Mouse (Mus musculus) liver, embryonic 16.5 days (tissue): ENCODE measurements around the gene Fam19a4. TPM values are rescaled to one million over a fixed set of nuclear protein-coding genes. Genes with fewer than 3 reads are reported as not detected.
"Not testable (repeated sequence)": the region's sequence is repeated elsewhere in the genome, so short reads cannot be mapped to it uniquely, and the experiment has no call there.

Experiments
- ATAC-seq: fragments of 200-750 bp; cut with Nextera tagmentation; 2 replicates; pipeline ENCODE4 v1.8.0; 2017; ENCODE audit warnings: low read depth, mild to moderate bottlenecking, moderate number of reproducible peaks, moderate library complexity
- H3K27ac ChIP-seq: fragments of 300-500 bp; sonication (generic); 2 replicates; pipeline ENCODE4 v1.5.1; 2014; ENCODE audit warnings: mild to moderate bottlenecking, low read length
- H3K27me3 ChIP-seq: fragments of 300-500 bp; sonication (generic); 2 replicates; pipeline ENCODE4 v1.6.1; 2014; ENCODE audit warnings: low read depth, low read length, mixed read lengths; ENCODE audit not compliant: control insufficient read depth, insufficient read depth
- H3K36me3 ChIP-seq: fragments of 300-500 bp; sonication (generic); 2 replicates; pipeline ENCODE4 v1.6.1; 2014; ENCODE audit warnings: mild to moderate bottlenecking; ENCODE audit not compliant: control insufficient read depth, insufficient read depth
- H3K4me1 ChIP-seq: fragments of 300-500 bp; sonication (generic); 2 replicates; pipeline ENCODE4 v1.6.1; 2014; ENCODE audit warnings: low read depth, low read length, mixed read lengths; ENCODE audit not compliant: control insufficient read depth
- H3K4me2 ChIP-seq: fragments of 300-500 bp; sonication (generic); 2 replicates; pipeline ENCODE4 v1.6.1; 2014; ENCODE audit warnings: low read depth, low read length, mixed read lengths
- H3K4me3 ChIP-seq: fragments of 300-500 bp; sonication (generic); 2 replicates; pipeline ENCODE4 v1.5.1; 2014; ENCODE audit warnings: low read depth, mild to moderate bottlenecking, low read length
- H3K9ac ChIP-seq: fragments of 300-500 bp; sonication (generic); 2 replicates; pipeline ENCODE4 v1.6.1; 2014; ENCODE audit warnings: low read depth, low read length
- H3K9me3 ChIP-seq: fragments of 300-500 bp; sonication (generic); replicated peaks from 2 replicates; pipeline ENCODE4 v1.6.1; 2016; ENCODE audit warnings: low read length; ENCODE audit not compliant: control insufficient read depth
- WGBS: fragments of 180-500 bp; shearing (Covaris S2); extraction: QIAGEN DNeasy Blood & Tissue Kit; methylation state at CpG from one replicate; pipeline ENCODE4 v1.1.7; 2014; ENCODE audit not compliant: insufficient replicate concordance; 5-methylcytosine and 5-hydroxymethylcytosine counted together
- polyA plus RNA-seq: library from polyadenylated mRNA; unstranded; fragments of >200 nt; fragmentation: Nextera tagmentation; extraction: Ambion mirVana; gene quantifications from 2 replicates; pipeline ENCODE4 v1.2.1, GENCODE M21; 2015

The Fam19a4 gene
- polyA plus RNA-seq, 1 experiment from 2014 or later, result not detected

GRCm38 (mm10) chr6:97005038-97005437 is 55.2 kb downstream of the Fam19a4 start:
- Histone ChIP-seq H3K4me3 (no peak overlapping the region), H3K9me3 (no peaks in the 10 kb centered on the region), H3K27ac (no peak overlapping the region), H3K36me3 (no peaks in the 10 kb centered on the region), H3K4me1 (no peaks in the 10 kb centered on the region), H3K27me3 (no peaks in the 10 kb centered on the region), H3K4me2 (no peak overlapping the region), H3K9ac (no peak overlapping the region)
- ATAC-seq, result no peak
- 16% methylated on average over 11 of the region's 11 CpGs for WGBS

GRCm38 (mm10) chr6:96995556-96996159 is 64.6 kb downstream of the Fam19a4 start:
- Histone ChIP-seq H3K27ac (no peak overlapping the region), H3K4me2 (no peak overlapping the region), H3K4me1 (no peaks in the 10 kb centered on the region), H3K4me3 (no peak overlapping the region), H3K9ac (no peak overlapping the region), H3K27me3 (no peaks in the 10 kb centered on the region), H3K9me3 (no peaks in the 10 kb centered on the region), H3K36me3 (no peaks in the 10 kb centered on the region)
- WGBS, result 69% methylated on average over 7 of the region's 7 CpGs
- no peak for ATAC-seq

- no peak for ATAC-seq
- no peak overlapping the region for H3K4me2 ChIP-seq
- no peak overlapping the region for H3K27ac ChIP-seq
- H3K9ac ChIP-seq, result no peak overlapping the region
- no peaks in the 10 kb centered on the region for H3K4me1 ChIP-seq
- WGBS, result 65% methylated on average over 1 of the region's 1 CpGs
- H3K36me3 ChIP-seq, result no peaks in the 10 kb centered on the region
- no peak overlapping the region for H3K4me3 ChIP-seq
- H3K9me3 ChIP-seq, result no peaks in the 10 kb centered on the region
- no peaks in the 10 kb centered on the region for H3K27me3 ChIP-seq
Measured at GRCm38 (mm10) chr6:96991741-96992140, 68.5 kb downstream of the Fam19a4 start.

- Histone ChIP-seq H3K9me3 (no peaks in the 10 kb centered on the region), H3K4me3 (no peak overlapping the region), H3K36me3 (no peaks in the 10 kb centered on the region), H3K27ac (no peak overlapping the region), H3K4me1 (no peaks in the 10 kb centered on the region), H3K9ac (no peak overlapping the region), H3K27me3 (no peaks in the 10 kb centered on the region), H3K4me2 (no peak overlapping the region)
- no peak for ATAC-seq
- WGBS, result 63% methylated on average over 1 of the region's 1 CpGs
Measured at GRCm38 (mm10) chr6:96977537-96977936, 82.7 kb downstream of the Fam19a4 start.

GRCm38 (mm10) chr6:96944796-96945195 is 115.4 kb downstream of the Fam19a4 start:
- H3K9ac ChIP-seq, result no peak overlapping the region
- no peak overlapping the region for H3K4me2 ChIP-seq
- WGBS, result 23% methylated on average over 2 of the region's 2 CpGs
- no peak for ATAC-seq
- H3K36me3 ChIP-seq, result no peaks in the 10 kb centered on the region
- no peak overlapping the region for H3K27ac ChIP-seq
- no peak overlapping the region for H3K4me3 ChIP-seq
- H3K27me3 ChIP-seq, result no peaks in the 10 kb centered on the region
- no peaks in the 10 kb centered on the region for H3K4me1 ChIP-seq
- no peaks in the 10 kb centered on the region for H3K9me3 ChIP-seq

- Histone ChIP-seq H3K4me3 (no peak overlapping the region), H3K9ac (no peak overlapping the region), H3K4me1 (no peaks in the 10 kb centered on the region), H3K4me2 (no peak overlapping the region), H3K36me3 (no peaks in the 10 kb centered on the region), H3K27me3 (no peaks in the 10 kb centered on the region), H3K27ac (no peak overlapping the region), H3K9me3 (no peaks in the 10 kb centered on the region)
- no peak for ATAC-seq
- WGBS, result 51% methylated on average over 1 of the region's 1 CpGs
Measured at GRCm38 (mm10) chr6:96935776-96936175, 124.4 kb downstream of the Fam19a4 start.

- Histone ChIP-seq H3K27me3 (no peaks in the 10 kb centered on the region), H3K4me3 (no peak overlapping the region), H3K36me3 (no peaks in the 10 kb centered on the region), H3K9me3 (0 out of 2 replicates have a peak, but pooled peaks cover 2% of the 10 kb centered on the region), H3K4me2 (no peak overlapping the region), H3K4me1 (no peaks in the 10 kb centered on the region), H3K27ac (no peak overlapping the region), H3K9ac (no peak overlapping the region)
- ATAC-seq, result no peak
- WGBS, result 39% methylated on average over 8 of the region's 8 CpGs
Measured at GRCm38 (mm10) chr6:96909061-96909480, 151.1 kb downstream of the Fam19a4 start.

GRCm38 (mm10) chr6:96877105-96877504 is 183.1 kb downstream of the Fam19a4 start:
- not testable (repeated sequence) for ATAC-seq, H3K9me3 ChIP-seq, H3K4me2 ChIP-seq, H3K9ac ChIP-seq, H3K27ac ChIP-seq, H3K4me1 ChIP-seq, H3K27me3 ChIP-seq, H3K36me3 ChIP-seq, H3K4me3 ChIP-seq
- 74% methylated on average over 18 of the region's 18 CpGs for WGBS

GRCm38 (mm10) chr6:96876651-96877050 is 183.6 kb downstream of the Fam19a4 start:
- H3K4me1 ChIP-seq, H3K36me3 ChIP-seq, H3K9ac ChIP-seq, ATAC-seq, H3K27me3 ChIP-seq, H3K4me2 ChIP-seq, H3K4me3 ChIP-seq, H3K27ac ChIP-seq, H3K9me3 ChIP-seq: not testable (repeated sequence)
- 74% methylated on average over 13 of the region's 13 CpGs for WGBS
